Mouse (Mus musculus): Measurements from ENCODE around the gene Ccdc88c.

DNA sequence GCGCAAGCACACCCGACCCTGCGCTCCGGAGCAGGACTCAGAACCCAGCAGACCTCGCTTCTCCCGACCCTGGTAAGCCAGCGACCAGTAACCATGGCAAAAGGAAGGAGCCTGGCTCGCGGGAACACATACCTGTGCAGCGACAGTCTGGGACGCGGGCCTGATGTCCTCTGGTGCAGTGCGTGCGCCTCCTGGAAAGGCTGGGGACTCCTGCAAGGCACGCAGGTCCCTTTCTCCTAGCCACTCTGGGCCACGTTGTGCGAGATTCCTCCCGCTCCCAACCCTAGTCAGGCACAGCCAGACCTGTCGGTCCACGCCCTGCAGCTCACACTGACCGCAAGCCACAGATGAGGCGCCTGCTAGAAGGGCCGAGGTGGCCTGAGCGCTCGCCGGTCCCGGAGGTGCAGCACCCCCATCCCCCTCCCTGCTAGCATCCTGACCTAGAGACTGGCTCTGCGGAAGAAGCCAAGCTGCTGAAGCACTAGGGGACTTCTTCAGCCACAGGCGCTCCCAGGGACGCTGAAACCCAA is 129.7 kb downstream of the Ccdc88c start:
- TF ChIP-seq CTCF (IDR thresholded peaks at IDR 0.05; ENCODE audit: borderline replicate concordance, insufficient read depth, low read length) = no peak
- no peak for TF ChIP-seq POLR2A (IDR thresholded peaks at IDR 0.05; ENCODE audit: low read depth, low read length)

Data from embryonic fibroblast, embryonic 13.5 days (primary cell).